Mouse (Mus musculus) brain, adult 2 months (tissue): ENCODE results near the gene Flnb.

ENCODE experiments used
- DNase-seq: peaks from one replicate; pipeline ENCODE4 v3.0.0; 2011; ENCODE audit warnings: low read depth, low spot score

Flnb gene

GRCm38 (mm10) chr14:7817770-7818462, at the start of gene Flnb:
Gene Flnb, plus strand, starts transcription at chr14:7817957.
- peak; percentile 97 for DNase-seq

GRCm38 (mm10) chr14:7773714-7774389, 43.9 kb upstream of the Flnb start:
- DNase-seq = peak; percentile 85

GRCm38 (mm10) chr14:7786073-7786472, 31.7 kb upstream of the Flnb start:
- DNase-seq = no peak

GRCm38 (mm10) chr14:7789266-7790030, 28.3 kb upstream of the Flnb start:
- DNase-seq = peak; percentile 68

GRCm38 (mm10) chr14:7791061-7791531, 26.7 kb upstream of the Flnb start:
- no peak for DNase-seq

GRCm38 (mm10) chr14:7791532-7792159, 26.1 kb upstream of the Flnb start, which contains the start of gene Gm26661:
Gene Gm26661, plus strand, starts transcription at chr14:7791587.
- DNase-seq = peak; percentile 83

- no peak for DNase-seq
These were observed 21.8 kb upstream of the Flnb start for GRCm38 (mm10) chr14:7795961-7796360.

- no peak for DNase-seq
These were observed 17.1 kb upstream of the Flnb start for GRCm38 (mm10) chr14:7800611-7801010.

GRCm38 (mm10) chr14:7801831-7802230, 15.9 kb upstream of the Flnb start:
- peak; percentile 61 for DNase-seq

GRCm38 (mm10) chr14:7803874-7804557, 13.7 kb upstream of the Flnb start:
- peak; percentile 91 for DNase-seq

- no peak for DNase-seq
These were observed 13.2 kb upstream of the Flnb start for GRCm38 (mm10) chr14:7804558-7804905.

- DNase-seq = no peak
These were observed 10.0 kb upstream of the Flnb start for GRCm38 (mm10) chr14:7807711-7808110.

GRCm38 (mm10) chr14:7808501-7808981, 9.2 kb upstream of the Flnb start:
- no peak for DNase-seq

GRCm38 (mm10) chr14:7809043-7809955, 8.5 kb upstream of the Flnb start:
- DNase-seq = no peak

- peak; percentile 46 for DNase-seq
These were observed 835 bp downstream of the Flnb start for GRCm38 (mm10) chr14:7818463-7819121.

- no peak for DNase-seq
These were observed 1.7 kb downstream of the Flnb start for GRCm38 (mm10) chr14:7819446-7819845.

- DNase-seq = no peak
These were observed 3.6 kb downstream of the Flnb start for GRCm38 (mm10) chr14:7821341-7821740.

- DNase-seq = no peak
These were observed 4.9 kb downstream of the Flnb start for GRCm38 (mm10) chr14:7822693-7823092.

- DNase-seq = no peak
These were observed 7.0 kb downstream of the Flnb start for GRCm38 (mm10) chr14:7824651-7825268.
